Mouse (Mus musculus) kidney, postnatal 0 days (tissue): Measurements from ENCODE around the gene Gm21778. TPM values are rescaled to one million over a fixed set of nuclear protein-coding genes. Genes with fewer than 3 reads are reported as not detected.
"Not testable (repeated sequence)": the region's sequence is repeated elsewhere in the genome, so short reads cannot be mapped to it uniquely, and the experiment has no call there.

Experiments used
- ATAC-seq: fragments of 200-750 bp; cut with Nextera tagmentation; replicated peaks from 2 replicates; pipeline ENCODE4 v1.8.0; 2017; ENCODE audit warnings: low read depth, moderate number of reproducible peaks, moderate TSS enrichment, moderate library complexity; ENCODE audit not compliant: low FRiP score
- DNase-seq: peaks from one replicate; pipeline ENCODE4 v3.0.0-alpha.2; 2016; ENCODE audit warnings: low spot score
- H3K27ac ChIP-seq: fragments of 300-500 bp; sonication (generic); 2 replicates; pipeline ENCODE4 v1.5.1; 2014; ENCODE audit warnings: mild to moderate bottlenecking
- H3K27me3 ChIP-seq: fragments of 300-500 bp; sonication (generic); 2 replicates; pipeline ENCODE4 v1.6.1; 2014; ENCODE audit warnings: low read length, mixed read lengths; ENCODE audit not compliant: insufficient read depth
- H3K36me3 ChIP-seq: fragments of 300-500 bp; sonication (generic); 2 replicates; pipeline ENCODE4 v1.6.1; 2014; ENCODE audit warnings: low read length, mixed read lengths; ENCODE audit not compliant: insufficient read depth
- H3K4me1 ChIP-seq: fragments of 300-500 bp; sonication (generic); replicated peaks from 2 replicates; pipeline ENCODE4 v1.6.1; 2014; ENCODE audit warnings: antibody characterized with exemption, low read length, mixed read lengths; ENCODE audit not compliant: insufficient read depth
- H3K4me2 ChIP-seq: fragments of 300-500 bp; sonication (generic); 2 replicates; pipeline ENCODE4 v1.6.1; 2014; ENCODE audit warnings: mild to moderate bottlenecking, low read length, moderate library complexity, mixed read lengths
- H3K4me3 ChIP-seq: fragments of 300-500 bp; sonication (generic); replicated peaks from 2 replicates; pipeline ENCODE4 v1.5.1; 2014; ENCODE audit warnings: low read depth, low read length
- H3K9ac ChIP-seq: fragments of 300-500 bp; sonication (generic); 2 replicates; pipeline ENCODE4 v1.6.1; 2014; ENCODE audit warnings: low read depth, low read length
- H3K9me3 ChIP-seq: fragments of 300-500 bp; sonication (generic); replicated peaks from 2 replicates; pipeline ENCODE4 v1.6.1; 2016; ENCODE audit warnings: low read length, inconsistent platforms, mixed read lengths
- polyA plus RNA-seq: library from polyadenylated mRNA; unstranded; fragments of >200 nt; fragmentation: Nextera tagmentation; extraction: Ambion mirVana; gene quantifications from 2 replicates; pipeline ENCODE4 v1.2.1, GENCODE M21; 2015

The Gm21778 gene
- not detected in 2 replicates for polyA plus RNA-seq

DNA sequence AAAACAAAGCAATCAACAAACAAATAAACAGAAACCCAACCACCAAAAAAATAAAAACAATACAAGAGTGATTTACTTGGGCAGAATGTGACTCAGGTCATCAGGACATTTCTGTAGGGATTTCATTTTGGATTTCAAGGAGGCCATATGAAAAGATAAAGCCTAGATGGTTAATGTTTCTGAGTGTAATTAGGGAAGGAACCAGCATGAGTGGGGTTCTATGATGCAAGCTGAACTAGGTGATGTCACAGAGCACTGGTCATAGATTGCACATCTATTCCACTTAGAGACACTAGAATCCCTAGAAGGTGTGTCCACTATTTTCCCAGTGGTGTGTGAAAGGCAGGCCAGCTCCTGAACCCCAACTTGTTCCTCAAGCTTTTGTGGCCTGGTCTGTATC is at the start of gene Gm21778:
Gm21778 (plus strand) TSS at position 301 of the 400 bp plus-strand sequence.
- not testable (repeated sequence) for H3K27ac ChIP-seq, H3K9ac ChIP-seq, H3K4me2 ChIP-seq, DNase-seq, H3K27me3 ChIP-seq, ATAC-seq, H3K9me3 ChIP-seq, H3K4me1 ChIP-seq, H3K4me3 ChIP-seq, H3K36me3 ChIP-seq

Other genes with a start within 250 kb of the Gm21778 start
- gene Gm20914, start 216.5 kb upstream of the Gm21778 start, polyA plus RNA-seq: not detected in 2 replicates
- not detected in 2 replicates for gene Gm28171, start 149.1 kb upstream of the Gm21778 start, polyA plus RNA-seq